Mouse (Mus musculus): ENCODE data around the gene Fbxl13. TPM values are rescaled to one million over a fixed set of nuclear protein-coding genes. Genes with fewer than 3 reads are reported as not detected.
A peak's percentile ranks its signal among the peaks of the same experiment; 100 is the strongest.
"Not testable (repeated sequence)": the region's sequence is repeated elsewhere in the genome, so short reads cannot be mapped to it uniquely, and the experiment has no call there.

The Fbxl13 gene
- total and polyA plus RNA-seq, 2 experiments from 2014 or later: 0.29 to 0.46 TPM

DNA sequence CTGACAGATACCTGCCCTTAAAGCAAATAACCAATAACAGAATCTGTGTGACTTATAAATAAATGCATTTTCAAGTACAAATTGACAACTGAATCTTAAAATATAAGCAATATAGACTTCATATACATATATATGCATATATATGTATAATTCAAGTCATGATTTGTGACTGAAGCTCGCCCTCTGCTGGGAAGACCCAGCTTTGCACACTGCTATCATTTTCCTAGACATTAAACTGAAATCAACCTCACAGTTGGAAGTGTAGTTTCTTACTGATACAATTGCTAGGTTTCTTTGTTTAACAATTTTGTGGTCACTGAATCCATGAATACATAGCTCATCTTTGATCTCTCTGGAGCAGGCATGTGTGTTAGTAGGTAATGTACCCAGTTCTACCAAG, 4.5 kb downstream of the Fbxl13 start:
- Histone ChIP-seq H3K4me1 (ENCODE audit: insufficient read depth) (peaks cover 3% of the 10 kb centered on the region; the same call in 1 of the 2 replicates), H3K36me3 (ENCODE audit: insufficient read depth) (no peaks in the 10 kb centered on the region), H3K9ac (no peak overlapping the region), H3K27me3 (ENCODE audit: insufficient read depth, low read length) (no peaks in the 10 kb centered on the region), H3K4me2 (ENCODE audit: low read depth) (no peak overlapping the region), H3K27ac (ENCODE audit: low read depth, low read length) (no peak overlapping the region), H3K9me3 (ENCODE audit: low read length) (no peaks in the 10 kb centered on the region), H3K4me3 (ENCODE audit: low read depth, low read length) (no peak overlapping the region)
- ATAC-seq (no peak), DNase-seq (peak; percentile 83)
- peak; percentile 88 for TF ChIP-seq CTCF (IDR thresholded peaks at IDR 0.05; ENCODE audit: low read depth)
- WGBS: 2% methylated on average over 1 of the region's 1 CpGs

- no peaks in the 10 kb centered on the region for H3K9me3 ChIP-seq (ENCODE audit: low read length)
- no peaks in the 10 kb centered on the region for H3K27me3 ChIP-seq (ENCODE audit: insufficient read depth, low read length)
- H3K4me1 ChIP-seq (ENCODE audit: insufficient read depth): no peaks in the 10 kb centered on the region
- no peak overlapping the region for H3K4me3 ChIP-seq (ENCODE audit: low read depth, low read length)
- TF ChIP-seq CTCF (IDR thresholded peaks at IDR 0.05; ENCODE audit: low read depth): no peak
- no peaks in the 10 kb centered on the region for H3K36me3 ChIP-seq (ENCODE audit: insufficient read depth)
- no peak overlapping the region for H3K4me2 ChIP-seq (ENCODE audit: low read depth)
- no peak for DNase-seq
- no peak for ATAC-seq
- no peak overlapping the region for H3K9ac ChIP-seq
- no peak overlapping the region for H3K27ac ChIP-seq (ENCODE audit: low read depth, low read length)
Observed at GRCm38 (mm10) chr5:21625916-21626315, 19.5 kb downstream of the Fbxl13 start.

GRCm38 (mm10) chr5:21616450-21617009, 28.9 kb downstream of the Fbxl13 start:
- Histone ChIP-seq H3K4me2 (ENCODE audit: low read depth) (no peak overlapping the region), H3K4me3 (ENCODE audit: low read depth, low read length) (no peak overlapping the region), H3K36me3 (ENCODE audit: insufficient read depth) (no peaks in the 10 kb centered on the region), H3K9ac (no peak overlapping the region), H3K4me1 (ENCODE audit: insufficient read depth) (no peaks in the 10 kb centered on the region), H3K27ac (ENCODE audit: low read depth, low read length) (no peak overlapping the region), H3K27me3 (ENCODE audit: insufficient read depth, low read length) (no peaks in the 10 kb centered on the region), H3K9me3 (ENCODE audit: low read length) (no peaks in the 10 kb centered on the region)
- ATAC-seq (no peak), DNase-seq (no peak)
- TF ChIP-seq CTCF (IDR thresholded peaks at IDR 0.05; ENCODE audit: low read depth): no peak
- 63% methylated on average over 3 of the region's 3 CpGs for WGBS

DNA sequence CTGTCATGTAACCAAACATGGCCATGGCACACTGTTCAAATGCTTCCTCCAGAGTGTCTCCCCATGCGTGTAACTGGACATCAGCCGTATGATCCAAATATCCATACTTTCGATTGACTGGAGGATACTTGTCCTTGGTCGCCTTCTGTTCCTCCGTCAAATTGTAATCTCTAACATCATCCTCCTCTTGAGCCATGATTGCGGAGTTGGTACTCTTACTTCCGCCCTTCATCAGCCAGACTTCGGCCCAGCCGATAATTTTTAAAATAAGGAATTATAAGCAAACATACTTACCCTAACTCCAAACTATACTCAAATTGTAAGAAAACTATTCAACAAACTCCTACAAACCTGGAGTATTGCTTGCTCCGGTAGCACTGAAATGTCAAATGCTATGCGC, 31.1 kb downstream of the Fbxl13 start:
- DNase-seq; H3K9me3 ChIP-seq (ENCODE audit: low read length); H3K4me2 ChIP-seq (ENCODE audit: low read depth); H3K27me3 ChIP-seq (ENCODE audit: insufficient read depth, low read length); H3K36me3 ChIP-seq (ENCODE audit: insufficient read depth); H3K9ac ChIP-seq; H3K4me1 ChIP-seq (ENCODE audit: insufficient read depth); H3K4me3 ChIP-seq (ENCODE audit: low read depth, low read length); ATAC-seq; H3K27ac ChIP-seq (ENCODE audit: low read depth, low read length): not testable (repeated sequence)
- 97% methylated on average over 11 of the region's 11 CpGs for WGBS

DNA sequence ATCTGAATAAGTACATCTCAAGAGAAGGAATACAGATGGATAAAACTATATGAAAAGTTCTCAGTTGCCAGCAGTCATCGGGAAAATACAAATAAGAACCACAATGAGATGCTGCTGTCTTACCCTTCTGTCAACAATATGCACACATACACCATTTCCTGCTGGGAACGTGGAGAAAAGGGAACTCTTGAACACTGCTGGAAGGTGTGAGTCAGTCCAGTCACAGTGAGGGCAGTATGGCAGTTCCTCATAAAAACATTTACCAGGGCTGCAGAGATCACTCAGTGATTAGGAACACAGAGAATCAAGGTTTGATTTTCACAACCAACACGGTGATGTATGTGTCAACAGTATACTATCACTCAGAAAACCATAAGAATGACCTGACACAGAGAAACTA, 34.4 kb downstream of the Fbxl13 start:
- WGBS: 67% methylated on average over 3 of the region's 3 CpGs
- no peaks in the 10 kb centered on the region for H3K36me3 ChIP-seq (ENCODE audit: insufficient read depth)
- no peak overlapping the region for H3K9ac ChIP-seq
- H3K9me3 ChIP-seq (ENCODE audit: low read length): no peaks in the 10 kb centered on the region
- H3K27me3 ChIP-seq (ENCODE audit: insufficient read depth, low read length): no peaks in the 10 kb centered on the region
- DNase-seq (no peak), ATAC-seq (no peak)
- H3K27ac ChIP-seq (ENCODE audit: low read depth, low read length): no peak overlapping the region
- H3K4me1 ChIP-seq (ENCODE audit: insufficient read depth): no peaks in the 10 kb centered on the region
- no peak overlapping the region for H3K4me3 ChIP-seq (ENCODE audit: low read depth, low read length)
- TF ChIP-seq CTCF (IDR thresholded peaks at IDR 0.05; ENCODE audit: low read depth): no peak
- H3K4me2 ChIP-seq (ENCODE audit: low read depth): no peak overlapping the region

DNA sequence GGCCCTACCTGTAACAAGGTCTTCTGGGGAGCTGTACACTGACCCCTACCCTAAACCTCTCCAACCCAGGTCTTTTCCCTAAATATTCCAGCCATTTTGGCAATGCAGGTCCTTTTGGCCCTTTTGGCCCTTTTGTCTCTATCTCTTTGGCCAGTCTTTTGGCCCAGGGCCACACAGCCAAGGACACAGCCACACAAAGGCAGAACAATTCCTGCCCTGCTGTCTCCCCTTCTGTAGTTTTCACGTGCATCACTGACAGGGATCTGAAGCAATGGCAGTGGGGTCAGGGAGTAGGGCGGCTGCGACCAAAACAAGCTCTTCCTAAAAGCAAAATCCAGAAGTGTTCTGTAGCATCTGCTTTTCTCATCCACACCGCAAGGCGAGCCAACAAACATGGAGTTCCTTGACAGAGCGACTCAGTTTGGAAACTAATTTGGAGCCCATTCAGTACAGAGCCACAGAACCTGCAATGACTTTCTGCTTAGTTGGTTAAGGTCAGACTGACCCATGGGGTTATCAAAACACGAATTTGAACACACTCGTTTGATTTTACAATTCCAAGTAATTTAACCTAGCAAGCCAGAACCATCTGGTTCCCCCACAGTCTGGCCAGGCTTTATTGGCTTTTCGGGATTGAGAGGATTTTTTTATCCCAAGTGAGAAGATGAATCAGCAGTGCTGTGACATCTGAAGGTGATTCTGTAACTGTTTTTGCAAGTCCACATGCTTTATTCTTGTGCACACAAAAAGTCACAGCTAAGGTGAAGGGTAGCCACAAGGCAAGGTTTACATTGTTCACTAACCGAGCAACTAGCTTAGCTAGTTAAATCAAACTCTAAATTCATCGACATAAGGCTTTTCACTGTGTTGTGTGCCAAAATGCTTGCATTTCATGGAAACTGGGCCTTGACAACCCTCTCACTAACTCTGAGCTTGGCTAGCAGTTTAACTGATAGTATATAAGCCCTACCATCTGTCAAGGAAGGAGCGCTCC, 36.8 kb downstream of the Fbxl13 start:
- H3K9ac ChIP-seq: no peak overlapping the region
- no peaks in the 10 kb centered on the region for H3K9me3 ChIP-seq (ENCODE audit: low read length)
- peak; percentile 82 for DNase-seq
- H3K27ac ChIP-seq (ENCODE audit: low read depth, low read length): peak overlapping the region; percentile 73
- ATAC-seq: peak; percentile 92
- 50% methylated on average over 12 of the region's 12 CpGs for WGBS
- H3K4me1 ChIP-seq (ENCODE audit: insufficient read depth): no peaks in the 10 kb centered on the region
- H3K4me2 ChIP-seq (ENCODE audit: low read depth): no peak overlapping the region
- no peaks in the 10 kb centered on the region for H3K36me3 ChIP-seq (ENCODE audit: insufficient read depth)
- H3K27me3 ChIP-seq (ENCODE audit: insufficient read depth, low read length): no peaks in the 10 kb centered on the region
- no peak overlapping the region for H3K4me3 ChIP-seq (ENCODE audit: low read depth, low read length)
- 0 out of 2 replicates have a peak, but pooled peaks have one; percentile 6 for TF ChIP-seq CTCF (IDR thresholded peaks at IDR 0.05; ENCODE audit: low read depth)

DNA sequence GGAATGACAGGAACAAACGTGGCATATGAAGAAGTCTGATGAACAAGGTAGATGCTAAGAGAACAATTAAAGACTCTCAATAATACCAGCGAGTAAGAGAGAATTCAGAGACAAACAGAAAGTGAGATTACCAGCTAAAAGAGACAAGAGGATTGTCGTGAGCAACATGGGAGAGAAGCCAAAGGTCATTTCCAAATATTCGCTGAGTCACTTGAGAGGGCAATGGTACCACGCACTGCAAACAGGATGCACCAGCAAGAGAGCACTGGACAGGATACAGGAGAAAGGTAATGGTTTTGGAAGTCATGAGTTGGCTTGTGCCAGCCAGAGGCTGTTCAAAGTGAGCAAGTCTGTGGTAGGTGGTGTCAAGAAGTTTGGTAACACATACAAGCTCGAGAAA, 39.5 kb downstream of the Fbxl13 start:
- 72% methylated on average over 6 of the region's 6 CpGs for WGBS
- H3K36me3 ChIP-seq (ENCODE audit: insufficient read depth): no peaks in the 10 kb centered on the region

More for the DNA sequence above, 39.5 kb downstream of the Fbxl13 start:
- no peak for DNase-seq
- Histone ChIP-seq H3K9ac (no peak overlapping the region), H3K9me3 (ENCODE audit: low read length) (no peaks in the 10 kb centered on the region), H3K27me3 (ENCODE audit: insufficient read depth, low read length) (no peaks in the 10 kb centered on the region), H3K4me1 (ENCODE audit: insufficient read depth) (no peaks in the 10 kb centered on the region), H3K4me3 (ENCODE audit: low read depth, low read length) (no peak overlapping the region), H3K4me2 (ENCODE audit: low read depth) (no peak overlapping the region), H3K27ac (ENCODE audit: low read depth, low read length) (no peak overlapping the region)
- no peak for ATAC-seq
- no peak for TF ChIP-seq CTCF (IDR thresholded peaks at IDR 0.05; ENCODE audit: low read depth)
